In genomic region chr2:105337171-105337875, GRCm38 (mm10) we compare ENCODE assay signal across 21 mouse cellular contexts.
DNase-seq lines count a peak whose midpoint lies in the region; ATAC-seq and TF ChIP-seq lines count a peak whose summit lies in the region.
"Had no signal": no experiment of that assay in that cellular context is flagged by ENCODE, and none has a peak within 500 bp of the region (broad histone marks: within the 10 kb centered on the region; RNA-seq: fewer than 3 reads in every experiment).

No protein-coding gene starts in this region.

- peaks cover 5% of the 10 kb centered on the region; the same call in 1 of the 2 replicates for H3K4me1 ChIP-seq in forebrain, embryonic 11.5 days (replicated peaks; ENCODE audit: control insufficient read depth, insufficient read depth, low read length)
- peaks cover 32% of the 10 kb centered on the region for H3K4me1 ChIP-seq in forebrain, embryonic 10.5 days
- peaks cover 11% of the 10 kb centered on the region; the same call in 1 of the 2 replicates for H3K4me1 ChIP-seq in kidney, postnatal 0 days (replicated peaks; ENCODE audit: insufficient read depth, low read length)
- peaks cover 10% of the 10 kb centered on the region for H3K4me1 ChIP-seq in forebrain, embryonic 14.5 days (ENCODE audit: control insufficient read depth, insufficient read depth, low read length)

- no peak for TF ChIP-seq CTCF in kidney, postnatal 0 days (IDR thresholded peaks at IDR 0.05; ENCODE audit: low read depth)
- no peak for TF ChIP-seq CTCF in brain, embryonic 14.5 days (IDR thresholded peaks at IDR 0.05; ENCODE audit: borderline replicate concordance, extremely low read depth, insufficient read depth, insufficient read length)

- H3K4me3 ChIP-seq in forebrain, embryonic 11.5 days (ENCODE audit: low read depth, low read length) = no peak overlapping the region
- no peak overlapping the region for H3K4me3 ChIP-seq in forebrain, embryonic 10.5 days
- no peak overlapping the region for H3K4me3 ChIP-seq in kidney, postnatal 0 days (replicated peaks; ENCODE audit: low read depth, low read length)
- H3K4me3 ChIP-seq in forebrain, embryonic 14.5 days (ENCODE audit: low read depth, low read length) = no peak overlapping the region
- H3K4me3 ChIP-seq: embryonic facial prominence, embryonic 12.5 days; gastrocnemius, adult 2 months; limb, embryonic 12.5 days had no signal

- no peaks in the 10 kb centered on the region for H3K27me3 ChIP-seq in forebrain, embryonic 11.5 days (ENCODE audit: control insufficient read depth, insufficient read depth, low read length)
- H3K27me3 ChIP-seq in forebrain, embryonic 10.5 days (ENCODE audit: poor library complexity, severe bottlenecking) = 0 out of 2 replicates have a peak, but pooled peaks cover 12% of the 10 kb centered on the region
- no peaks in the 10 kb centered on the region for H3K27me3 ChIP-seq in kidney, postnatal 0 days (ENCODE audit: insufficient read depth, low read length)
- H3K27me3 ChIP-seq in forebrain, embryonic 14.5 days (replicated peaks; ENCODE audit: control insufficient read depth, insufficient read depth, low read length) = no peaks in the 10 kb centered on the region
- H3K27me3 ChIP-seq: embryonic facial prominence, embryonic 12.5 days had no signal

- no peaks in the 10 kb centered on the region for H3K9me3 ChIP-seq in forebrain, embryonic 11.5 days (ENCODE audit: control insufficient read depth, low read length)
- no peaks in the 10 kb centered on the region for H3K9me3 ChIP-seq in forebrain, embryonic 10.5 days
- H3K9me3 ChIP-seq in kidney, postnatal 0 days (replicated peaks; ENCODE audit: low read length) = no peaks in the 10 kb centered on the region
- no peaks in the 10 kb centered on the region for H3K9me3 ChIP-seq in forebrain, embryonic 14.5 days (replicated peaks; ENCODE audit: control insufficient read depth, low read length)
- H3K9me3 ChIP-seq: embryonic facial prominence, embryonic 12.5 days; limb, embryonic 12.5 days had no signal

- H3K27ac ChIP-seq in forebrain, embryonic 11.5 days (ENCODE audit: low read depth, low read length) = no peak overlapping the region
- no peak overlapping the region for H3K27ac ChIP-seq in forebrain, embryonic 10.5 days
- H3K27ac ChIP-seq in kidney, postnatal 0 days = peak overlapping the region; percentile 5; the same call in 1 of the 2 replicates
- H3K27ac ChIP-seq in forebrain, embryonic 14.5 days (ENCODE audit: low read depth, low read length) = no peak overlapping the region
- H3K27ac ChIP-seq: embryonic facial prominence, embryonic 12.5 days; gastrocnemius, adult 2 months; limb, embryonic 12.5 days; macrophage had no signal

- no peak for TF ChIP-seq POLR2A in brain, embryonic 14.5 days (IDR thresholded peaks at IDR 0.05; ENCODE audit: borderline replicate concordance, extremely low read depth, insufficient read depth, insufficient read length, poor library complexity, severe bottlenecking)

- peak; percentile 32; the same call in 1 of the 2 replicates for ATAC-seq in forebrain, embryonic 11.5 days (replicated peaks; ENCODE audit: low FRiP score)
- no peak for ATAC-seq in kidney, postnatal 0 days (replicated peaks; ENCODE audit: low FRiP score, low read depth)
- ATAC-seq in forebrain, embryonic 14.5 days = peak; percentile 49
- no peak for ATAC-seq in granulocyte monocyte progenitor cell, adult 5-6 weeks (replicated peaks; ENCODE audit: poor library complexity, severe bottlenecking)
- ATAC-seq: intestine, postnatal 0 days; liver, postnatal 0 days; lung, postnatal 0 days; Patski had no signal

- H3K9ac ChIP-seq in forebrain, embryonic 11.5 days (ENCODE audit: low read length) = no peak overlapping the region
- no peak overlapping the region for H3K9ac ChIP-seq in kidney, postnatal 0 days (ENCODE audit: low read depth, low read length)
- no peak overlapping the region for H3K9ac ChIP-seq in forebrain, embryonic 14.5 days (ENCODE audit: low read length)
- H3K9ac ChIP-seq: embryonic facial prominence, embryonic 12.5 days; limb, embryonic 12.5 days; liver, postnatal 0 days had no signal

- 34% methylated on average over 8 of the region's 8 CpGs for WGBS in forebrain, embryonic 11.5 days
- 43% methylated on average over 8 of the region's 8 CpGs for WGBS in forebrain, embryonic 10.5 days
- WGBS in kidney, postnatal 0 days = 32% methylated on average over 8 of the region's 8 CpGs
- WGBS in forebrain, embryonic 14.5 days = 25% methylated on average over 8 of the region's 8 CpGs

- no peak overlapping the region for H3K4me2 ChIP-seq in forebrain, embryonic 11.5 days (ENCODE audit: low read depth, low read length, severe bottlenecking)
- H3K4me2 ChIP-seq in kidney, postnatal 0 days (ENCODE audit: low read length) = no peak overlapping the region
- no peak overlapping the region for H3K4me2 ChIP-seq in forebrain, embryonic 14.5 days (ENCODE audit: low read length)
- H3K4me2 ChIP-seq: embryonic facial prominence, embryonic 12.5 days; heart, embryonic 11.5 days; limb, embryonic 12.5 days; liver, embryonic 11.5 days had no signal

- no peaks in the 10 kb centered on the region for H3K36me3 ChIP-seq in forebrain, embryonic 11.5 days (ENCODE audit: control insufficient read depth, insufficient read depth, low read length)
- H3K36me3 ChIP-seq in forebrain, embryonic 10.5 days (replicated peaks) = no peaks in the 10 kb centered on the region
- no peaks in the 10 kb centered on the region for H3K36me3 ChIP-seq in kidney, postnatal 0 days (ENCODE audit: insufficient read depth, low read length)
- H3K36me3 ChIP-seq in forebrain, embryonic 14.5 days (ENCODE audit: control insufficient read depth, insufficient read depth, low read length) = no peaks in the 10 kb centered on the region
- H3K36me3 ChIP-seq: embryonic facial prominence, embryonic 12.5 days; limb, embryonic 12.5 days had no signal

- DNase-seq in forebrain, embryonic 11.5 days (ENCODE audit: low spot score) = peak; percentile 54
- DNase-seq in forebrain, embryonic 10.5 days (ENCODE audit: extremely low spot score, low spot score) = no peak
- no peak for DNase-seq in kidney, postnatal 0 days (ENCODE audit: low spot score)
- DNase-seq in kidney, adult 8-10 months = no peak
- peak; percentile 83 for DNase-seq in brain, embryonic 14.5 days (ENCODE audit: low read depth)
- DNase-seq in forebrain, embryonic 14.5 days (ENCODE audit: low spot score) = peak; percentile 79
- DNase-seq in urinary bladder, adult 2 months (ENCODE audit: low spot score) = no peak
- DNase-seq: adrenal gland, adult 2 months; cerebellum, adult 9-10 months; gastrocnemius, adult 2 months; liver, postnatal 0 days; right cerebral cortex, postnatal 14 days had no signal

Comparison
In these comparisons a context has a peak if more than half of its experiments do, and no peak if none do; other contexts are left out.
1. DNase-seq: peak in forebrain, embryonic 11.5 days (single experiment), brain, embryonic 14.5 days (single experiment) and forebrain, embryonic 14.5 days (single experiment); none in forebrain, embryonic 10.5 days (single experiment), kidney, postnatal 0 days (single experiment), kidney, adult 8-10 months (0 of 2) and urinary bladder, adult 2 months (single experiment).
2. ATAC-seq: peak in forebrain, embryonic 11.5 days (single experiment) and forebrain, embryonic 14.5 days (single experiment); none in kidney, postnatal 0 days (single experiment) and granulocyte monocyte progenitor cell, adult 5-6 weeks (single experiment).